Mouse (Mus musculus) neural tube, embryonic 10.5 days (tissue): ENCODE data around the gene Gng12.

Experiments
- DNase-seq: peaks from one replicate; pipeline ENCODE4 v3.0.0-alpha.2; 2017; ENCODE audit warnings: low spot score; ENCODE audit errors: extremely low spot score

Gene Gng12

GRCm38 (mm10) chr6:66915592-66915991 is 19.4 kb downstream of the Gng12 start:
- no peak for DNase-seq

GRCm38 (mm10) chr6:66917032-66917431 is 20.8 kb downstream of the Gng12 start:
- DNase-seq, result no peak

GRCm38 (mm10) chr6:66920786-66921185 is 24.6 kb downstream of the Gng12 start:
- DNase-seq, result no peak

GRCm38 (mm10) chr6:66921755-66922154 is 25.6 kb downstream of the Gng12 start:
- DNase-seq, result no peak

- DNase-seq, result no peak
Measured at GRCm38 (mm10) chr6:66922501-66922900, 26.3 kb downstream of the Gng12 start.

GRCm38 (mm10) chr6:66923851-66924250 is 27.7 kb downstream of the Gng12 start:
- no peak for DNase-seq

GRCm38 (mm10) chr6:66924315-66924965 is 28.2 kb downstream of the Gng12 start:
- no peak for DNase-seq

- peak; percentile 38 for DNase-seq
Measured at GRCm38 (mm10) chr6:66926269-66926668, 30.1 kb downstream of the Gng12 start.

GRCm38 (mm10) chr6:66928972-66929645 is 32.9 kb downstream of the Gng12 start:
- no peak for DNase-seq

- no peak for DNase-seq
Measured at GRCm38 (mm10) chr6:66929694-66930093, 33.5 kb downstream of the Gng12 start.

GRCm38 (mm10) chr6:66932206-66932819 is 36.1 kb downstream of the Gng12 start:
- DNase-seq, result no peak

- DNase-seq, result no peak
Measured at GRCm38 (mm10) chr6:66940656-66941235, 44.5 kb downstream of the Gng12 start.

GRCm38 (mm10) chr6:66941792-66942191 is 45.6 kb downstream of the Gng12 start:
- DNase-seq, result no peak

- DNase-seq, result no peak
Measured at GRCm38 (mm10) chr6:66942826-66943225, 46.6 kb downstream of the Gng12 start.

GRCm38 (mm10) chr6:66943367-66944189 is 47.4 kb downstream of the Gng12 start:
- DNase-seq, result no peak

GRCm38 (mm10) chr6:66944190-66945003 is 48.2 kb downstream of the Gng12 start:
- no peak for DNase-seq

- DNase-seq, result no peak
Measured at GRCm38 (mm10) chr6:66945004-66945356, 48.8 kb downstream of the Gng12 start.

GRCm38 (mm10) chr6:66948111-66948510 is 51.9 kb downstream of the Gng12 start:
- no peak for DNase-seq

GRCm38 (mm10) chr6:66948848-66949247 is 52.7 kb downstream of the Gng12 start:
- no peak for DNase-seq

- DNase-seq, result no peak
Measured at GRCm38 (mm10) chr6:66951726-66952418, 55.7 kb downstream of the Gng12 start.
